Mouse (Mus musculus): ENCODE measurements at regions not wholly inside any gene's neighbourhood (a gene's known extent, or its start where the extent isn't known, plus 50 kb on each side); places are given as distances from the start of the nearest gene placed in this dataset.
"Not testable (repeated sequence)": the region's sequence is repeated elsewhere in the genome, so short reads cannot be mapped to it uniquely, and the experiment has no call there.

GRCm38 (mm10) chr7:138488201-138488720 is 90.7 kb upstream of the Tcerg1l start:
- H3K4me3 ChIP-seq (replicated peaks; ENCODE audit: low read length) = no peak overlapping the region
- H3K4me1 ChIP-seq (replicated peaks; ENCODE audit: low read depth, low read length) = no peaks in the 10 kb centered on the region; the same call in 1 of the 2 replicates
- no peaks in the 10 kb centered on the region for H3K36me3 ChIP-seq (ENCODE audit: insufficient read depth, low read length)
- H3K27me3 ChIP-seq (ENCODE audit: insufficient read depth, low read length) = no peaks in the 10 kb centered on the region
- TF ChIP-seq CTCF (conservative IDR thresholded peaks at IDR 0.05; ENCODE audit: low read length) (no peak), POU5F1 (IDR thresholded peaks at IDR 0.05; ENCODE audit: borderline replicate concordance, low read length) (no peak), NANOG (IDR thresholded peaks at IDR 0.05; ENCODE audit: borderline replicate concordance, low read length) (no peak)
- peaks cover 13% of the 10 kb centered on the region for H3K9me3 ChIP-seq (ENCODE audit: low read length)

- Histone ChIP-seq H3K36me3 (ENCODE audit: insufficient read depth, low read length) (no peaks in the 10 kb centered on the region), H3K27me3 (ENCODE audit: insufficient read depth, low read length) (no peaks in the 10 kb centered on the region), H3K4me3 (replicated peaks; ENCODE audit: low read length) (no peak overlapping the region), H3K9me3 (ENCODE audit: low read length) (no peaks in the 10 kb centered on the region; the same call in 1 of the 2 replicates), H3K4me1 (replicated peaks; ENCODE audit: low read depth, low read length) (peaks cover 11% of the 10 kb centered on the region; the same call in 1 of the 2 replicates)
- TF ChIP-seq CTCF (conservative IDR thresholded peaks at IDR 0.05; ENCODE audit: low read length) (no peak), NANOG (IDR thresholded peaks at IDR 0.05; ENCODE audit: borderline replicate concordance, low read length) (no peak), POU5F1 (IDR thresholded peaks at IDR 0.05; ENCODE audit: borderline replicate concordance, low read length) (no peak)
Observed at GRCm38 (mm10) chr7:138472891-138473455, 75.4 kb upstream of the Tcerg1l start.

- no peak overlapping the region for H3K4me3 ChIP-seq (replicated peaks; ENCODE audit: low read length)
- peaks cover 11% of the 10 kb centered on the region; the same call in 1 of the 2 replicates for H3K4me1 ChIP-seq (replicated peaks; ENCODE audit: low read depth, low read length)
- H3K36me3 ChIP-seq (ENCODE audit: insufficient read depth, low read length) = no peaks in the 10 kb centered on the region
- no peaks in the 10 kb centered on the region; the same call in 1 of the 2 replicates for H3K9me3 ChIP-seq (ENCODE audit: low read length)
- H3K27me3 ChIP-seq (ENCODE audit: insufficient read depth, low read length) = no peaks in the 10 kb centered on the region
- no peak for TF ChIP-seq POU5F1 (IDR thresholded peaks at IDR 0.05; ENCODE audit: borderline replicate concordance, low read length)
Observed at GRCm38 (mm10) chr7:138472371-138472770, 74.8 kb upstream of the Tcerg1l start.

GRCm38 (mm10) chr7:138469211-138469610 is 71.7 kb upstream of the Tcerg1l start:
- Histone ChIP-seq H3K36me3 (ENCODE audit: insufficient read depth, low read length) (no peaks in the 10 kb centered on the region), H3K27me3 (ENCODE audit: insufficient read depth, low read length) (no peaks in the 10 kb centered on the region), H3K4me1 (replicated peaks; ENCODE audit: low read depth, low read length) (peaks cover 24% of the 10 kb centered on the region), H3K4me3 (replicated peaks; ENCODE audit: low read length) (no peak overlapping the region), H3K9me3 (ENCODE audit: low read length) (peaks cover 5% of the 10 kb centered on the region)
- no peak for TF ChIP-seq NANOG (IDR thresholded peaks at IDR 0.05; ENCODE audit: borderline replicate concordance, low read length)
- TF ChIP-seq POU5F1 (IDR thresholded peaks at IDR 0.05; ENCODE audit: borderline replicate concordance, low read length) = no peak
- TF ChIP-seq CTCF (conservative IDR thresholded peaks at IDR 0.05; ENCODE audit: low read length) = no peak

- H3K27me3 ChIP-seq (ENCODE audit: insufficient read depth, low read length) = no peaks in the 10 kb centered on the region
- TF ChIP-seq CTCF (conservative IDR thresholded peaks at IDR 0.05; ENCODE audit: low read length) = no peak
- no peak for TF ChIP-seq POU5F1 (IDR thresholded peaks at IDR 0.05; ENCODE audit: borderline replicate concordance, low read length)
- no peak for TF ChIP-seq NANOG (IDR thresholded peaks at IDR 0.05; ENCODE audit: borderline replicate concordance, low read length)
- no peak overlapping the region for H3K4me3 ChIP-seq (replicated peaks; ENCODE audit: low read length)
- H3K36me3 ChIP-seq (ENCODE audit: insufficient read depth, low read length) = no peaks in the 10 kb centered on the region
- H3K4me1 ChIP-seq (replicated peaks; ENCODE audit: low read depth, low read length) = peaks cover 26% of the 10 kb centered on the region
- H3K9me3 ChIP-seq (ENCODE audit: low read length) = peaks cover 5% of the 10 kb centered on the region
Observed at GRCm38 (mm10) chr7:138468436-138468835, 70.9 kb upstream of the Tcerg1l start.

GRCm38 (mm10) chr7:138467981-138468380 is 70.5 kb upstream of the Tcerg1l start:
- Histone ChIP-seq H3K4me1 (replicated peaks; ENCODE audit: low read depth, low read length) (peaks cover 25% of the 10 kb centered on the region), H3K36me3 (ENCODE audit: insufficient read depth, low read length) (no peaks in the 10 kb centered on the region), H3K27me3 (ENCODE audit: insufficient read depth, low read length) (no peaks in the 10 kb centered on the region), H3K4me3 (replicated peaks; ENCODE audit: low read length) (no peak overlapping the region), H3K9me3 (ENCODE audit: low read length) (peaks cover 5% of the 10 kb centered on the region)
- no peak for TF ChIP-seq POU5F1 (IDR thresholded peaks at IDR 0.05; ENCODE audit: borderline replicate concordance, low read length)
- TF ChIP-seq CTCF (conservative IDR thresholded peaks at IDR 0.05; ENCODE audit: low read length) = no peak
- no peak for TF ChIP-seq NANOG (IDR thresholded peaks at IDR 0.05; ENCODE audit: borderline replicate concordance, low read length)

GRCm38 (mm10) chr7:138467386-138467785 is 69.9 kb upstream of the Tcerg1l start:
- TF ChIP-seq POU5F1 (IDR thresholded peaks at IDR 0.05; ENCODE audit: borderline replicate concordance, low read length) = no peak
- no peak for TF ChIP-seq CTCF (conservative IDR thresholded peaks at IDR 0.05; ENCODE audit: low read length)
- TF ChIP-seq NANOG (IDR thresholded peaks at IDR 0.05; ENCODE audit: borderline replicate concordance, low read length) = no peak
- Histone ChIP-seq H3K4me1 (replicated peaks; ENCODE audit: low read depth, low read length) (peaks cover 26% of the 10 kb centered on the region), H3K9me3 (ENCODE audit: low read length) (peaks cover 5% of the 10 kb centered on the region), H3K4me3 (replicated peaks; ENCODE audit: low read length) (no peak overlapping the region), H3K27me3 (ENCODE audit: insufficient read depth, low read length) (no peaks in the 10 kb centered on the region), H3K36me3 (ENCODE audit: insufficient read depth, low read length) (no peaks in the 10 kb centered on the region)

GRCm38 (mm10) chr7:138457964-138458363 is 60.4 kb upstream of the Tcerg1l start:
- no peaks in the 10 kb centered on the region for H3K36me3 ChIP-seq (ENCODE audit: insufficient read depth, low read length)
- peaks cover 11% of the 10 kb centered on the region; the same call in 1 of the 2 replicates for H3K9me3 ChIP-seq (ENCODE audit: low read length)
- no peak overlapping the region for H3K4me3 ChIP-seq (replicated peaks; ENCODE audit: low read length)
- TF ChIP-seq CTCF (conservative IDR thresholded peaks at IDR 0.05; ENCODE audit: low read length) = no peak
- TF ChIP-seq POU5F1 (IDR thresholded peaks at IDR 0.05; ENCODE audit: borderline replicate concordance, low read length) = no peak
- no peak for TF ChIP-seq NANOG (IDR thresholded peaks at IDR 0.05; ENCODE audit: borderline replicate concordance, low read length)
- no peaks in the 10 kb centered on the region for H3K27me3 ChIP-seq (ENCODE audit: insufficient read depth, low read length)
- H3K4me1 ChIP-seq (replicated peaks; ENCODE audit: low read depth, low read length) = peaks cover 61% of the 10 kb centered on the region

- H3K4me3 ChIP-seq (replicated peaks; ENCODE audit: low read length) = no peak overlapping the region
- TF ChIP-seq POU5F1 (IDR thresholded peaks at IDR 0.05; ENCODE audit: borderline replicate concordance, low read length) = no peak
- TF ChIP-seq CTCF (conservative IDR thresholded peaks at IDR 0.05; ENCODE audit: low read length) = no peak
- TF ChIP-seq NANOG (IDR thresholded peaks at IDR 0.05; ENCODE audit: borderline replicate concordance, low read length) = no peak
- no peaks in the 10 kb centered on the region for H3K27me3 ChIP-seq (ENCODE audit: insufficient read depth, low read length)
- H3K9me3 ChIP-seq (ENCODE audit: low read length) = peaks cover 11% of the 10 kb centered on the region; the same call in 1 of the 2 replicates
- peaks cover 59% of the 10 kb centered on the region for H3K4me1 ChIP-seq (replicated peaks; ENCODE audit: low read depth, low read length)
- H3K36me3 ChIP-seq (ENCODE audit: insufficient read depth, low read length) = no peaks in the 10 kb centered on the region
Observed at GRCm38 (mm10) chr7:138455371-138455770, 57.8 kb upstream of the Tcerg1l start.

GRCm38 (mm10) chr7:138454498-138455225 is 57.1 kb upstream of the Tcerg1l start:
- H3K27me3 ChIP-seq (ENCODE audit: insufficient read depth, low read length); H3K4me3 ChIP-seq (replicated peaks; ENCODE audit: low read length); H3K36me3 ChIP-seq (ENCODE audit: insufficient read depth, low read length): not testable (repeated sequence)
- Histone ChIP-seq H3K9me3 (ENCODE audit: low read length) (peaks cover 11% of the 10 kb centered on the region; the same call in 1 of the 2 replicates), H3K4me1 (replicated peaks; ENCODE audit: low read depth, low read length) (peaks cover 59% of the 10 kb centered on the region)
